Mouse (Mus musculus) lung, postnatal 0 days (tissue): ENCODE data around the gene Habp2.

Source experiments
- CTCF ChIP-seq: IDR thresholded peaks from 2 replicates; pipeline ENCODE4 v1.5.1; 2016; ENCODE audit warnings: antibody characterized with exemption, mild to moderate bottlenecking
- EP300 ChIP-seq: IDR thresholded peaks from 2 replicates; pipeline ENCODE4 v1.6.1; 2016; ENCODE audit warnings: antibody characterized with exemption, mild to moderate bottlenecking, control low read depth

GRCm38 (mm10) chr19:56319219-56319618, 32.3 kb downstream of the Habp2 start:
- TF ChIP-seq CTCF (no peak), EP300 (no peak)
